Mouse (Mus musculus): Measurements from ENCODE around the gene Tspyl3.

The Tspyl3 gene

DNA sequence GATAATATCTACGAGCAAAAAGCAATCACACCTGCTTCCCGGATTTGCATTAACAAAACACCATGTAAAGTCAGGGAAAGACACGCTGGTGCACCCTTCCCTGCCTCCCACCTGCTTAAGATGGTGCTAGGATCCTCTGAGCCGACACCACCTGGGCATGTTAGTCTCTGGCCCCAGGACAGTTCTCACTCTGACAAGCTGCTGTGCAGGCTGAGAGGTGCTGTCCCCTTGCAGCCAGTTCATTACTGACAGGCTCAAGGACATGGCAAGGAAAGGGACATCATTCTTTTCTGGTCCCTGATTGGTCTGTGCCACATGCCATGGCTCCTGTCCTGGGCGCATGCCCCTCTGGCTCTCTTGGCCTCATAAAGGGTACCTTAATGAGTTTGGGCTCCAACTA is 3.3 kb upstream of the Tspyl3 start:
- DNase-seq (ENCODE audit: extremely low read depth, low read depth) = no peak

DNA sequence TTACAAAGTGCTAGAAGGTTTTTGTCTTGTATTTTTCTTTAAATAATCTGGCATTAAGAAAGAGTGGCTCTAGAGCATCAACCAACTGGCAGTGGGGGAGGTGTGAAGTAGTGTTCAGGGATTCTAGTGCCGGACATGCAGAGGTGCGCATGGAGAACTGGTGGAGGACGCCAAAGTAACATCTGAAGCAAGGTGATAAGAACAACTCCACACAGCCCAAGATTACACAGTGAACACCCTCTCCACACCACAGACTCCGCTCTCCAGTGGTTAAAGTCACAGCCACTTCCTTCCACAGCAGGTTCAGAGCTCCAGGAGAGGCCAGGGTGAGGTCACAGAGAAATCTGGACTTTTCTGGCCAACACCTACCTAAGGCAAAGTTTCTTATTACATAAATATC is 2.7 kb upstream of the Tspyl3 start:
- DNase-seq (ENCODE audit: extremely low read depth, low read depth) = peak; percentile 54

DNA sequence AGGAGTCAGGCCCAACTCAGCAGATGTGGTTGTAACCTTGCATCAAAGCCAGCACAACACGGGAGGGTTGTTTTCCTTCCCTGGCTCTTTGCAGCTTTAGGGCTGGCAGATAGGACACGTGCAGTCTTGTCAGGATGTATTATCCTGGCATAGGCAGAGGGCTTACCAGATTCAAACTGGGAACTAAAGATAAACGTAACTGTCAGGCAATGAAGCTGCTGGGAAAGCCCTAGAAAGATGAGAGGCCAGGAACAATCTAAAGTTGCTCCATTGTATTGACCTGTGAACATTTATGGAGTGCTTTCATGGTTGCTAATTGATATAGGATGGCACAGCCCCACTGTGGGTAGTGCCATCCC is 333 bp upstream of the Tspyl3 start:
- DNase-seq (ENCODE audit: extremely low read depth, low read depth) = peak; percentile 32

DNA sequence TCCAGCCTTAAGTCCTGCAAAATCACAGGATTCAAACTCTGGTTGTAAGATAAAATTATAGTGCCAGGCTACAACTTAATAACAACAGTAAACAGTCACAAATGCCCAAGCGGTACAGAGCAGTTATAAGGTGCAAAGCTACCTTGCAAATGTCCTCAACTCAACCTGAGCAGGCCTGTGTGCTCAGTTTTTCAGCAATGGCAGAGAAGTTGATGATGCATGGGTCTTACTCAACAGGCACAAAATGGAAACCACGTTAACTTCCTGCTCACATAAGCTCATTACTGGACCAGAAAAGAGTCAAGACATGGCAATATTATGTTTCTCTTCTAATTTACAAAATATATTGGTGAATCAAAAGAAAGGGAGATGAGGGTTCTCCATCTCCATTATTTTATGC is 2.7 kb downstream of the Tspyl3 start:
- no peak for DNase-seq (ENCODE audit: extremely low read depth, low read depth)

DNA sequence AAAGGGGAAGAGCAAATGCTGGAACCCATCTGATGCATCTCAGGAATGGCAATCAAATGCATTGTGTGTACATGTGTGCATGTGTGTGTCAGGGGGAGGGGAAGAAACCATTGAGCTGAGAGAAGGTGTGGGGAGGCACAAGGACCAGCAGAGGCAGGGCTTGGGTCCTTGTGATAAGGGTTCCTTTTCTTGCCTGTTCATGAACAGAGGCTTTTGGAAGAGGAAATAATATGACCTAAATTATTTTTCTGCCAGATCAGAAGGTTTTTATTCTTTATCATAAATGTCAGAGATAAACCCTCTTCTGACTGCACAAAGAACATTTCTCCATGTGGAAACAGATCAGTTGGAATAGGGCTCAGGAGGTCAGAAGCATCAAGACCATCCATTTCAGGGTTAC is 3.1 kb downstream of the Tspyl3 start:
- no peak for DNase-seq (ENCODE audit: extremely low read depth, low read depth)

DNA sequence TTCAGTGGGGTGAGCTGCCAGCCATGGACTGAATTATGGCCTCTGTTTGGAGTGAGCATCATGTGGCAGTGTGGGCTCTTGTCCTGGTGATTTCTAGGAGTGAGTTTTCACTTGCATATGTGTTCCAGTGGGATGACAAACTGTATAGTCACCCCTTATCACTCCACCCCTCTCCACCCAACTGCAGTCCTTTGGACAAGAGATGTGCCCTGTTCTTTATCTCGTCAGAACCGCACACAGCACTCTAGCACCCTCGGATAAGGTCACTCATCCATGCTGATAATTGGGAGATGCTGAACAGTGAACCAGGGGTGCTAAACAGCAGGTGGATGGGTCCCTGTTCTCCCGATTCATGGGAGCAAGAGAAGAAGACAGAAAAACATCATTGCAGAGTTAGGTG is 3.6 kb downstream of the Tspyl3 start:
- DNase-seq (ENCODE audit: extremely low read depth, low read depth) = peak; percentile 63

DNA sequence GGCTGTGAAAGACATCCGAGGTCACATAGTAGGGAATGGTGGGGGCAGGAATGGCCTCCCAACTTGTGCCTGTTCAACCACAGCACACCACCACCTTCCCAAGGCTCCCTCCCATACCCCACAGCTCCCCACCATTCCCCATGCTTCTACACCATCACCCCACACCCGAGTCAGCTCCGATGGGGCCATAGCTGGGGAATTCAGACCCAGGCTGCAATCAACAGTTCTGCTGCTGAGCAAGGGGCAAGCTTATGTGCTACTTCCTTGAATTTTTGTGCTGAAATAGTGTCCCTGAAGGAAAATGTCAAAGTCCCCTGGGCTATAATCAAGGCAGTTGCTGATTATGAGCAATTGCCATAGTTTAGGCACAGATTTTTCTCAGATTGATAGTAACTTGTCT is 6.7 kb downstream of the Tspyl3 start:
- DNase-seq (ENCODE audit: extremely low read depth, low read depth) = no peak

DNA sequence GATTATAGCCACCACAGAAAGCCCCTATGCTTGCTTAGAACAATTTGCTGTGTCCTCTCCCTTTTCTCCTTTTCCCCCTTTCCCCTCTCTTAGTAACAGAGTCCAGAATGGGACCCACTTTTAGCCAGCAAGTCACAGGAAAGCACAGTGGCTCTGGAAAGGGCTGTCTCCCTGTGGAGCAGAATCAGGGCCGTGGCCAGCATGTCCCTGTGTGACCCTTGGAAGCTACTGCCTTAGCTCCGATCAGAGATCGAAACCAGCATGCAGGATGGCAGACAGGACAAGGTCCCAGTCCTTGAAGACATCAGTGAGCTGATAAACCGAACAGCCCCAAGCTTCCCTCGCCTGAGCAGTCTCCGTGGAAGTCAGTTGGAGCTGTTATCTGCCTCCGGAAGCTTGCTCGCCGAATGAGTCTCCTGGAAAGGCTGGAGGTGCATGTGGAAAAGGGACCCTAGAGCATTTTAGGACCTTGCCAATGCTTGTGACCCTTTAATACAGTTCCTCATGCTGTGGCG is 7.4 kb downstream of the Tspyl3 start:
- DNase-seq (ENCODE audit: extremely low read depth, low read depth) = no peak

DNA sequence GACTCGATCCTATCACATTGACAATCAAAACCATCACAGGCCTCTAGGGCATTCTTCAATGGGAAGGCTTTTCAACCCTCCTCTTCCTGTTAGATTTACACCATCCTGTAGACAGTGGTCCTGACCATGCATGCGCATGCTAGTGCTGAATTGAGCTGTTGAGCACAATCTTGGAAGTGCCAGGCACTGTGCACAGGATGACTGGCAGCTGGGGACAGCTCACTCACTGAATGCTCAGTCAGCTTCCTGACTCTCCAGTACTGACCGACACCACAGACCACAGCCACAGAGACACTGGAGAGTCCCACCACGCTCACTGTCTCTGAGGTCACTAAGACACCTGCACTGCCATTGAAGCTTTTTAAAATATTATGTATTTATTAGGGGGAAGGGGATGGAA is 9.8 kb downstream of the Tspyl3 start:
- DNase-seq (ENCODE audit: extremely low read depth, low read depth) = no peak

DNA sequence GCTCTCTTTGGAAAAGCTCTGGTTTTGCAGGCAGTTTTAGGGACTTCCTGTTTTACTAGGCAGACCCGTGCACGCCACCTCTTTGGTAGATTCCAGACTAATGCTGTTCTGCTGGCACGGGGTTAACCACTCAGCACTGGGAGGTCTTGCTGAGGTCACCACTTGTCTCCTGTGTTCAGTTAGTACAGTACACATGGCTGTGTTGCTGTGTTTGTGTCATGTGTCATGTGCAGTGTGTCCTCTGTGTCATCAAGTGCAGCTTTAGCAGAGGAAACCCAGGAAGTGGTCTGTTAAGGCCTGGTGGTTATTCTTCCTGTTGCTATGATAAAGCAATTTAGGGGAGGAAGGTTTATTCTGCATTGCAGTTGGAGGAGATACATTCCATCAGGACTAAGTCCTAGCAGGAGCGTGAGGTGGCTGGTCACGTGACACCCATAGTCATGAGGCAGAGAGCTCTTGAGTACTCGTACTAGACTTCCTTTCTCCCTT is 10.4 kb downstream of the Tspyl3 start:
- DNase-seq (ENCODE audit: extremely low read depth, low read depth) = no peak

DNA sequence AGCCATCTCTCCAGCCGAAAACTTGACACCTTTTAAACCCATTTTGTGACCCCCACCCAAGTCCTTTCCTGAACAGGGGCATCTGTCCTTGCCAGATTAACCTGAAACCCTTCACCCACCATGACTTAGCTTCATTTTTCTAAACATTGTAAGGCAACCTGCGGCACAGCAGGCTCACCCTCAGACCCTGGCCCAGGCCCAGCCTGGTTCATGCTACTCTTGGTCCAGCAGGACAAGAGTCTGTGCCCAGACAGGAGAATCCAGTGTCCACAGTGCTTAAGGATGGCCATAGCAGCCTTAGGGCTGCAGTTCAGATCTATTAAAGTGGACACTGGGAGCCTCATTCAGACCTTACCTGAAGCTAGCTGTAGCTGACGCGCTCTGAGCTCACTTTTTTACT is 11.9 kb downstream of the Tspyl3 start:
- DNase-seq (ENCODE audit: extremely low read depth, low read depth) = no peak

DNA sequence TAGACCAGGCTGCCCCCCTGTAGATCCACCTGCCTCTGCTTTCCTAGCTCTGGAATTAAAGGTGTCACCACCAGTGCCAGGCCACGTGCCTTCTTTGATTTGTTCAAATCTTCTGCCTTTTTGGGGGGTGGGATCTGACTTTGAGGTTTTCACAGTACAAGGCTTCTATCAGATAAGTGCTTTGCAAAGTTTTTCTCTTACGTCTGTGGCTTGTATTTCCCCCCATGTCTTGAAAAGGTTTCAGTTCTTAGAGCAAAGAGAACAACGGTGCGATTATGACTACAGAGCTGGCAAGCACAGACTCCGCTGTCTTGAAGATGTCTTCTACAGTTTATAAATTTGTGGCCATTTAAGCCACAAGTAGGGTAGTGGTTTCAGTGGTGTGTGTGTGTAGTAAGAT is 13.8 kb downstream of the Tspyl3 start:
- DNase-seq (ENCODE audit: extremely low read depth, low read depth) = no peak

DNA sequence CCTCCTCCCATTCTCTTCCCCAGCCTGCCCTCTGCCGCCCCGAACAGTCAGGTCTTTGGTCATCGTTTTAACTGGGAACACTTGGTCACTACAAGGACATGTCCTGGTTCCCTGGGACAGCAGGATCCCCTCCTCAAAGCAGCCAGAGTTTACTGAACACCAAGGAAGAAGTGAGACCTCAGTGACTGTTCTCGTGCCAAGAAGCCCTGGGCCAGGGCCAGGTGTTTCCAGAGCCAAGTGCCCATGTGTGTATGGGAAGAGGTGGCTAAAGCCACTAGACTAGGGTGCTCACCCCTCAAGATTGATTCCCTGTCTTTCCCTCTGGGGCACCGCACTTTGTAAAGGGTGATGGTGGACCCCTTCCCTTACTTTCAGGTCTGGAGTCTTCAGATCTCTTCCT is 16.0 kb downstream of the Tspyl3 start:
- no peak for DNase-seq (ENCODE audit: extremely low read depth, low read depth)

DNA sequence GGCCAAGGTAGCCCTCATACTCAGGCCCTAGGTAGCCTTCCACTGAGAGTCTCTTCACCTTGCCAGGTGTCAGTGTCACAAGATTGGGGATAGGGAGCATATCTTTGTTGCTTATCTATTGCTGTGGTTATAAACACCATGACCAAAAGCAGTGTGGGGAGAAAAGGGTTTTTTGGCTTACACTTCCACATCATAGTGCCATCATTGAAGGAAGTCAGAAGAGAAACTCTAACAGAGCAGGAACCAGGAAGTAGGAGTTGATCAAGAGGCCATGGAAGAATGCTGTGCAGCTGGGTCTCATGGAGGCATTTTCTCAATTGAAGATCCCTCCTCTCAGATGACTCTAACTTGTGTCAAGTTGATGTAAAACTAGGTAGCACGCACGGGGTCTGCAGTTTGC is 17.1 kb downstream of the Tspyl3 start:
- DNase-seq (ENCODE audit: extremely low read depth, low read depth) = no peak

DNA sequence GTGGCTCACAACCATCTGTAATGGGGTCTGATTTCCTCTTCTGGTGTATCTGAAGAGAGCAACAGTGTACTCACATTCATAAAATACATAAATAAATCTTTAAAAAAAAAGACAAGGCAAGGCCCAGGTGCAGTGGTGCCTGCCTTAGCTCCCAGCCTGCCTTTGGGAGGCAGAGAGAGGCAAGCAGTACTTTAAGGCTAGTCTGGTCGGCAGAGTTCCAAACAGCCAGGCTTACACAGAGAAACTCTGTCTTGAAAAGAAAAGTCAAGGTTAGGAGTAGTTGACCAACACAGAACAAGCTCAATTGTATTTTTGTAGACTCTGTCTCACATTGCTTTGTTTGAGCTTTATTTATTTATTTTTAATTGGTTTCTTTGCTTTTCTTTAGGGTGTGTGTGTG is 22.5 kb downstream of the Tspyl3 start:
- no peak for DNase-seq (ENCODE audit: extremely low read depth, low read depth)

DNA sequence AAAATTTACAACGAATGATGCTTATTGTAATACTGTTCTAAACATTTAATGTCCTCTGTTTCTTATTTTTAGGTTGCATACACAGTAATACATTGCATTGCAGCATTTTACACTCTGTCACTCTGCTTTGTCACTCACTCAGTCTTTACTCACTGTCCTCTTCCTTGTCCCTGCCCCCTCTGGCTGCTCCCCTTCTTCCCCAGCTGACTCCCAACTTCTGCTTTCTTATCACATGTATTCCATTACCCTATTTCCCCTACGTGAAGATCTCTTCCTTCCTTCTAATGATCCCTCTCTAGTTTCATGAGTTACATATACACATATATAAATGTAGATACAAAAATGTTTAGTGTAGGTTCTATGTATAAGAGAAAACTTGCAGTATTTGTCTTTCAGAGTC is 26.1 kb downstream of the Tspyl3 start:
- peak; percentile 78 for DNase-seq (ENCODE audit: extremely low read depth, low read depth)

DNA sequence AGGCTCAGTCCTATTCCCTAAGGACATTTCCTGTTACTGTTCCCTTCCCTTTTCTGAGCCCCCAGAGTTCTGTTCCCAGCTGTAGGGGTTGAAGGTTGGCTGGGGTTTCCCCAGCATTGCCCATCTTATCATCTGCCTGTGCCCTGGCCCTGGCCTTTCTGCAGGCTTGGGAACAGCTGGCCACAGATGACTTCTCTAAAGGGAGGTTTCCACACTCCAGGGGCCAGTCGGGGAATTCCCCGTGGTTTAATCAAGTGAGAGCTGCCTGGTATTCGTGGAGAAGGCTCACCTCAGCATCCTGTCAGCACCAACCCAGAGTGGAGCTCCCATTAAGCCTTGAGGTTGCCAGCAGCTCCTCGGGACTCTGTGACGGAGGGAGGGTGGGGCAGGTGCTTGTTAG is 26.8 kb downstream of the Tspyl3 start:
- DNase-seq (ENCODE audit: extremely low read depth, low read depth) = no peak

DNA sequence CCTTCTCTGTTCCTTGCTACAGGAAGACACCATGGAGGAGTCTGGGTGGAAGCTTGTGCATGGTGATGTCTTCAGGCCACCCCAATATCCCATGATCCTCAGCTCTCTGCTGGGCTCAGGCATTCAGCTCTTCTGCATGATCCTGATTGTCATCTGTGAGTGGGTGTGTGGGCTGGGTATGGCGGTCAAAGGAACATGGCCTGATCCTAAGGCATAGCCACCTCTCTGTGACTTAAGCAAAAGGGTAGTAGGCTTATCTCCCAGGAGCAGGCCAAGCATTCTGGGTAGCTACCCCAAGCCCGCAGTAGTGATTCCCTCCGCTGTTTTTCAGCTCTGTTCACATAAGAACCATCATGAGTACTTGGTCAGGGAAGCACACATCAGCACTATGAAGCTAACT is 31.0 kb downstream of the Tspyl3 start:
- peak; percentile 76 for DNase-seq (ENCODE audit: extremely low read depth, low read depth)

DNA sequence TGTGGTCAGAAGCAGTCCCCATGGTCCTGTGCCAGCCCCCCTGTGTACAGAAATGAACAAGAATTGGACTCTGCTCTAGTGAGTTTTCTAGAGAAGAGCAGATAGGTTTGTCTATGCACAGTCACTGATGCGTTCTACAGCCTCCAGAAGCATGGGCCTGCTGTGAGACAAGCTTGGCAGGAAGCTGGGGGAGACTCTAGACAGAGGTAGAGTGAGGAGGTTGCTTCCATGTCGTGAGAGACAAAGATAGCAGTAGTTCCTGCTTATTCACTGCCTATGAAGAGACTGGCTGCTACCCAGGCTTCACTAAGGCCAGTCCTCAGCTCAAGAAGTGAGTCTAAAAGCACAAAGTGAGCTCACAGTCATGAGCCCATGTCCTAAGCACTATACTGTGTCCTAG is 34.0 kb downstream of the Tspyl3 start:
- peak; percentile 88 for DNase-seq (ENCODE audit: extremely low read depth, low read depth)

DNA sequence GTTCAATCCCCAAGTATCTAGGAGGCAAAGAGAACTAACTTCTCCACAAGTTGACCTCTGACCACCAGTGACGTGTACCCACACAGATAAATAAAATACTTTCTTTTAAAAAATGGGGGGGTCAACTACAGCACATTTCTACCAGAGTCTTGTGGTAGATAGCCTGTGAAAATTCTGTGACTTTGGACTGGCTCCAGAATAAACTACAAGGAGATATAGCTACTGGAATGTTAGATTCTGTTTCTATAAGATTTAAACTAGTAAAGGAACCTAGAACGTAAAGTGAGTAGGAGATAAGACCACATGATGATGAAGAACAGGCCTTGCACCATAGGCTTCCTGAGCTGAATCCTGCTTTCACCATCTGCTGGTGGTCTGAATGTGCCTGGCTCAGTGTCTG is 37.4 kb downstream of the Tspyl3 start:
- DNase-seq (ENCODE audit: extremely low read depth, low read depth) = peak; percentile 24

DNA sequence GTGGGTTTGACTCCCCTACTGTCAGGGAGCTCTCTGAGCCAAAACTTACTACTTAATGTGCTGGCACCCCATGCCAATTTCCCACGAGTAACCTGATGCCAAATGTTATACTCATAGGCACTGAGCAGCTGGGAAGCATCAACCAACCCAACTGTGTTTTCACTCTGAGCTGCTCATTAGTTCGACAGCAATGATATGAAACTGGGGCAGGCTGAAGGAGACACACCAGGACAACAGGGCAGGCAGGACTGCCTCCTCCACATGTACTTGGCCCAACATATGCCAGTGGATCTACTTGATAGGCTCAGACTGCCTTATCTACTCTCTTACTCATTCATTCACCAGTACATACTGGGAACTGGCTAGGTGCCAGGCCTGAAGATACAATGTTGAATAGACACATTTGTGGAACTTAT is 39.1 kb downstream of the Tspyl3 start:
- DNase-seq (ENCODE audit: extremely low read depth, low read depth) = peak; percentile 77

DNA sequence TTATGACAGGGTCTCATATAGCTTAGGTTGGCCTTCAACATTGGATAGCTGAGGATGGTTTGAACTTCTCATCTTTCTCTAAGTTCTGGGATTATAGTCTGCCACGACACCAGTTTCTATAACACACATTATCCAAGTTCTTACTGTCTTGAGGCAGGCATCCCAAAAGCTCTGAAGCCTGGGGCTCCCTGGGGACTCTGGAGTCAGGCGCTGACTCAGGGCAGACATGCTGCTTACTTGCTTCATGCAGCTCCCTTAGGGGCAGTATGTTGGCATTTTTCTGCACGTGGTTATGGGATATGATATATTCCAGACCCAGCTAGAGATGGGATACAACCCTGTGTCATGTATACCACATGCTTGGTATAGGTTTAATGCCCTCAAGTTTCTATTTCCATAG is 45.3 kb downstream of the Tspyl3 start:
- DNase-seq (ENCODE audit: extremely low read depth, low read depth) = no peak

DNA sequence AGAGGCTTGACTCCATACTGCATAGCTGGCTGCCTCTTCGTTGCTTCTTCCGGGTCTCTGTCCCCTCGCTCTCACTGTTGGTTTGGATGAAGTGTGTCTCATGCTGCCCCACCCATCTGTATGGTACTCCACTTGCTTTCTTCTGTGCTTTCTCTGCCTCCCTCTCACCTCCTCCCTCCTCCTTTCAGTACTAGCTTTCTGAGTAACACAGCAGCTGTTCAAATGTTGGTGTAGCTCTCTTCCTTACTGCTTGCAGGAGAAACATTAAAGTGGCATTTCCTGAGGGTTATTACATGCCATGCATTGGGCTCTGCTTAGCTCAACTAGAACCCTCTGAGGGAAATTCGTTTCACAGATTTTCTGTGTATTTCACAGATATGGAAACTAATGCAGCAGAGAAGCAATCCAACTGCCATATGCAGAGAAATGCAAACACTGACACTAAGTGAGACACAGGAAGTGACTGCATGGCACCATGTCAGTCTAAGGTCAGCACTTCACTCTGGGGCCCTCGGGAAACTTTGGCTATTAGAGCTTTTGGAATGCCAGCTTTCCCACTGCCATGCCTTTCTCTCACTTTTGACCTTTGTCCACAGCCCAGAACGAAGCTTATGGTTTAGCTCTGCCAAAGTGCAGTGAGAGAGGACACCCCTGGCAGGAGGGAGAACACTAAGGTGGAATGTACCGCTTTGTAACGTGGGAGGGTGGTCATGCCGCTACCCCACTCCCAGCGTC is 45.9 kb downstream of the Tspyl3 start:
- DNase-seq (ENCODE audit: extremely low read depth, low read depth) = no peak

DNA sequence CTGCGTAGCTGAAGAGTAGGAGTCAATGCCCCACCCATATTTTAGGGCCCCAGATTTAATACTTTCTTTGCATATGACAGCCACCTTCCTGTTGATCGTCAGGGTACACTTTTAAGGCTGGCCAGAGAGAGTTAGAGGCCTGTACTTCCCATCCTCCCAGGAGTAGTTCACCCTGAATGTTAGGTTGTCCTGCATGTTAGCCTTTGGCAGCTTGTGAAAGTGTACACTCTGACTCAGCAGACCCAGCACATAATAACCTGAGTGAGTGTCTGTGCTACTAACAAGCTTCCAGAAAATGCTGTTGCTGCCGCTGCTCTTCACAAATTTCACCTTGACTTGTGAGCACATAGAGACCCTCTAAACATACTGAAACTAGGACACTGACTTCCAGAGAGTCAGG is 48.1 kb downstream of the Tspyl3 start:
- DNase-seq (ENCODE audit: extremely low read depth, low read depth) = no peak
